Mouse (Mus musculus): ENCODE measurements around the gene Magi1. TPM values are rescaled to one million over a fixed set of nuclear protein-coding genes. Genes with fewer than 3 reads are reported as not detected.
"Not testable (repeated sequence)": the region's sequence is repeated elsewhere in the genome, so short reads cannot be mapped to it uniquely, and the experiment has no call there.

Gene Magi1
- total RNA-seq, 2 experiments from 2014 or later: not detected

DNA sequence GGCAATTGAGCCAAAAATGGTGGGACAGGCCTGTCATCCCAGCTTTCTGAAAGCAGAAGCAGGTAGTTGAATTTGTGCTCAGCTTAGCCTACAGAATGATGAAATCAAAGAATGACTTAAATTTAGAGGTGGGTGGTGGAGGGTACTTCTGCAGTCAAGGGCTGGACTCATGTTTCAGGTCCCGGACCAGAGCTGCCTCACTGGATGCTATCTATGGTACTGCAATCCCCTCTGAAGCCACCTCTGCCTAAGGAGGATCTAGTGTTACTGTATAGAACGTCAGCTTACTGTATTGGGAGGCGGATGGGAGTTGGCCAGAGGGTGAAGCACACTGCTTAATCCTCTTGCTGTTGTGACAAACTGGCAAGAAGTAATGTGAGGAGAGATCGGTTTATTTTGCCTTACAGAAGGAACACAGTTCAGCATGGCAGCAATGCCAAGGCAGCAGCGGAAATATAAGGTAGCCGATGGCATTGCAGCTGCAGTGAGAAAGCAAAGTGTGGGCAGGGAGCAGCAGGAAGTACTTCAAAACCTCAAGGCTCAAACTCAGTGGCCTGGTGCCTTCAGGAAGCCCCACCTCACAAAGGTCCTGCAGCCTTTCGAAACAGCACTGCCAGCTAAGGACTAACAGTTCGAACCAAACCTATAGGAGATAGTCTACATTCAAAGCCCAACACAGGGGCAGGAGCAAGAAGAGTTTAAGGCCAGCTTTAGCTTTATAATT lies 262.3 kb downstream of the Magi1 start:
- no peak for ATAC-seq (replicated peaks; ENCODE audit: low FRiP score, poor library complexity, severe bottlenecking)

DNA sequence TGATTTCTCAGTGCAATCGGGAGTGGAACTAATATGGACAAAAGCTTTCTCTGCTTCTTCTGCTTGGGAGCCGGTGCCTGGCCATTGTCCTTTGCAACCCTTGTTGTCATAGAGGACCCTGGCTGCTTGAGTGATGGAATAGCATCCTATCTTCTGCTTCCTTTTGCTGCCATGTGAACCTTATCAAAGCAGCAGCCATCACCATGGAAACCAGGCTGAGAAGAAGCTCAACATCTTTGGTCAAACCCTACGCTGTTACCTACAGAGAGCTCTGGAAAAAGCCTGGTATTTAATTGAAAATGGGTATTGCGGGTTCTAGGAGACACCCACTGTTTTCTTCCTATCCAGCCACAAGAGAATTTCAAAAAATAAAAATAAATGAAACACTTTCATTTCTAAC lies 263.2 kb downstream of the Magi1 start:
- ATAC-seq (replicated peaks; ENCODE audit: low FRiP score, poor library complexity, severe bottlenecking): no peak

DNA sequence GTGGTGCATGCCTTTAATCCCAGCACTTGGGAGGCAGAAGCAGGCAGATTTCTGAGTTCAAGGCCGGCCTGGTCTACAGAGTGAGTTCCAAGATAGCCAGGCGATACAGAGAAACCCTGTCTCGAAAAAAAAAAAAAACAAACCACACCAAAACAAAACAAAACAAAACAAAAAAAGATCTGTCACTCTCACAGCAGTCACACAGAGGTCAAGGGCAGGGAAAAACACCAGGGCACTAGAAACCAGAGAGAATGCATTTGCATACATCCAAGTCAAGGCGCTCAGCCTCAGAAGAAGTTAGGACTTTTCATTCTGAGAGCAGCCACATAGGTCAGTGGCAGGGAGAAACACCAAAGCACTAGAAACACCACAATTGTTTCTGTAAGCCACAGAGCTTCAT lies 263.8 kb downstream of the Magi1 start:
- no peak for ATAC-seq (replicated peaks; ENCODE audit: low FRiP score, poor library complexity, severe bottlenecking)

DNA sequence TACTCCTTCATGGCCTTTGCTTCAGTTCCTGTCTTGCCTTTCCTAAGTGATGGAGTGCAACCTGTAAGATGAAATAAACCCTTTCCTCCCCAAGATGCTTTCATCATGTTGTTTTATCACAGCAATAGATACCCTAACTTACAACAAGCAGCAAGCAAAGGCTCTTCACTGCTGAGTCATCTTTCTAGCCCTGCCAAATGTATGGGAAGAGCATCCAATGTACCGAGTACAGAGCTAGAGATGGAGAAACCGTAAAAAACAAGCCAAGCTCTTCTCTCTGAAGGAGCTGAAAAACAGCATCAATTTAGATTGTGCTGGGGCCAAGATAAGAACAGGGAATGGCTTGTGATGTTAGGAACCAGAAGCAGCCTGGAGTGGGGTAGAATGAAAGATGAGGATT lies 270.0 kb downstream of the Magi1 start:
- ATAC-seq (replicated peaks; ENCODE audit: low FRiP score, poor library complexity, severe bottlenecking): no peak

DNA sequence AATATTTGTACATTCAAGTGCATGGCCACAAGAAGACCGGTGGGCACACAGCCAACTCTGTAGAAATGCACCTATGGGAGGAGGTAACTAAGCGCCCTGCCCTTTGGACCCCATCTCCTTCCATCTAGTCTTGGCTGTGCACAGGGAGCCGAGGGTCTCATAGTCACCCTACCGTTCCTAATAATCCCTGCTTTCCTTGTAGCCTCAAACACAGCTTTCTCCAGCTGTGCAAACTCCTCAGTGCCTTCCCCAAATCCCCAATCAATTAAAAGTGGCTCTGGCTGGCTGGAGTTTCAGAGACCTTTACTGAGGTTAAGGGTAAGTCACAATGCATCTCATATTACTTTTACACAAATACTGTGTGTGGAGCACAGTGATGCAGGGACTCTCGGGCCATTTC lies 271.8 kb downstream of the Magi1 start:
- ATAC-seq (replicated peaks; ENCODE audit: low FRiP score, poor library complexity, severe bottlenecking): no peak

DNA sequence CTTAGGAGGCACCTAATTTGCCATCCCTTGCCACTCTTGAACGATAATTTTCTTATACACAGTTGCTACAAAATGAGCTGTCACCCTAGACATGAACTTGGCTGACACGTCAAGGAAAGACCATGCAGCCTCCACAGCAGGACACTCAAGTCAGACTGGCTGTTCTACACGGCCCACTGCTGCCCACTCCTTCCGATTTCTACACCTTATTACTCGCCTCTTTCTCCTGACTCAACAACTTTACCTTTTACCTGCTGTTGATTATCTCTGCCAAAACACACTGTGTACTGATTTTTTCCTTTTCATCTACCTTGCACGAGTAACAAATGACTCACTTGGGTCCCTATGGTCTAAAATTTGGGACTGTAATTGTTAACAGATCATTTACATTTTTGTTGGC lies 272.2 kb downstream of the Magi1 start:
- ATAC-seq (replicated peaks; ENCODE audit: low FRiP score, poor library complexity, severe bottlenecking): no peak

DNA sequence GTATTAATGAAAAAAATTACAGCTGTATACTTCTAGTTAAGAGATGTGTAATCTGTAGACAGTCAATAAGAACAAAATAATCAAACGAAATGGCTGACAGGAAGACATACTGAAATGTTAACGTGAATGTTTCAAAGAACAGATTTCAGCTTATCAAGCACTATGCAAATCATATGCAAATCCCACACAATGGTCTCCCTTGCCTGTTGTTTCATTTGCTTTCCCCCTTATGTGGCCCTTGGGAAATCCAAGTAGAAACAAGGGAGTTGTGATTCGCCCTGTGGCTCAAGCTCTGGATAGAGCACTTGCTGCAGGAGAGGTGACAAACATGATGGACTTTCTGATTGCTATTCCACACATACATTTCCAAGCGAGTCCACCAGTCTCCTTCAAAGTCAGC lies 275.1 kb downstream of the Magi1 start:
- ATAC-seq (replicated peaks; ENCODE audit: low FRiP score, poor library complexity, severe bottlenecking): no peak

DNA sequence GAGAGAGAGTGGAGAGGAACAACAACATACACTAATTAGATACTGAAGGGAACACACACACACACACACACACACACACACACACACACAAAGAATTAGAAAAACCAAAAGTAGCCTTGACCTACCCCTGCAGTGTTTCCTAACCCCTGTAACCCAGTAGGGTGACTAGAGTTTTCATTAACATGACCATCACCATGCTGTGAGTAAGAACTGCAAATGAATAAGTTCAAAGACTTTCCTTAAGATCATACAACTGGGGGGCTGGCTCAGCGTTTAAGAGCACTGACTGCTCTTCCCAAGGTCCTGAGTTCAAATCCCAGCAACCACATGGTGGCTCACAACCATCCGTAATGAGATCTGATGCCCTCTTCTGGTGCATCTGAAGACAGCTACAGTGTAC lies 280.1 kb downstream of the Magi1 start:
- ATAC-seq (replicated peaks; ENCODE audit: low FRiP score, poor library complexity, severe bottlenecking): not testable (repeated sequence)

DNA sequence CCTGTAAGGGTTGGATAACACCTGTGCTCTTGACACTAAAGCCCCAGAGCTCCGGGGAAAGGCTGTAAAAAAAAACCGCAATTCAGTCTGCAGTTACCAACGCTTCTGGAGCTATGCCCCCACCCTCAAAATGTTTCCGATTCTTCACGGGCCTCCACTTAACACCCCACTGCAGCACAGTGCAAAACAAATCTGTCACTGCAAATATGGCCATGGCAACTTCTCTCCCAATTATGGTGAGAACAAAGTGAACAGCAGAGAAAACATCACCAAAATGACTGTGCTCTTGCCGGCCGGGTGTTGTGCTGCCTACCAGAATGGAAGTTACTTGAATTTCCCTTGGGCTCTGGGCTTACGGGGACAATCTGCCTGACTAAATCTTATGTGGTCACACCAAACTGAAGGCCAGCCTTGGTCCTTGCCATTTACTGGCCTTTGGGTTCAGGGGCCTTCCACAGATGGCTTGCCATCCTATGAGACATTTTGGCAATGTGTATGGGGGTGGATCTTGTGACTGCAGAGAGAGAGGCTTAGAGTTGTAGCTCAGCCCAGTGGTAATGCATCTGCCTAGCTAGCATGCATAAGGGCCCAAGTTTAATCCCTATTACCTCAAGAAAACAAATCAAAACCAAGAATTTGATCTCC lies 286.8 kb downstream of the Magi1 start:
- no peak for ATAC-seq (replicated peaks; ENCODE audit: low FRiP score, poor library complexity, severe bottlenecking)

DNA sequence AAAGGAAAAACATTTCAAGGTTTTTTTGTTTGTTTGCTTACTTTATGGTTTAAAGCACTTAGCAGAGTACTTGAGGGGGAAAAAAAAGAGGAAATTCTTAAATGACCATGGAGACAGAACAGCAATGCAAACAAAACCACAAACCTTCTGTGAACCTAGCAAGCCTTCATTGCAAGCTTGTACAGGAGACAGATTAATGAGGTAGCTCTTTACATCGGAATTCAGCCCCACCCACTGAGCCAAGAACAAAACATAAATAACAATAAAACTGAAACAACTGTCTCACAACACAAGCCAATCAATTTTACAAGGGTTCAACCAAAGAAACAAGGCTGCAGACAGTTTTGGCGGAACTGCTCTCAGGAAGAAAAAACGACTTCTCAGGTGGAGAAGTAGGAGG lies 296.2 kb downstream of the Magi1 start:
- no peak for ATAC-seq (replicated peaks; ENCODE audit: low FRiP score, poor library complexity, severe bottlenecking)

DNA sequence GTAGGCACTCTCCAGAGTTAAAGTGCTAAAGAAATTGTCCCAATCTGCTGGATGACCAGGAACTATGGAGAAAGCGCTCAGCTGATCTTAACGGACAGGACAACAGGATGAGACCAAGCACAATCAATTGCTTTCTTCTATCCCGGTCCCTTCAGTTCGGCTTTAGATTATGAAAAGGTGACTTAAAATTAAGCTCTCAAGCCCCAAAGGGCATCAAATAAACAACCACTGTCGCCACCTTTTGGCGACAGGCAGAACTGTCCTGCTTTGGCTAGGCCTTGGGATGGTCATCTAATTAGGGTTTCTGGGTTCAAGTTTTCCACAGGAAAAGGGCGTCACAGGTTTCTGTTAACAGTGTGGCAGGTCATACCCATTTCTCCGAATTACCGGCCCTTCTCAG lies 298.6 kb downstream of the Magi1 start:
- ATAC-seq (replicated peaks; ENCODE audit: low FRiP score, poor library complexity, severe bottlenecking): no peak

DNA sequence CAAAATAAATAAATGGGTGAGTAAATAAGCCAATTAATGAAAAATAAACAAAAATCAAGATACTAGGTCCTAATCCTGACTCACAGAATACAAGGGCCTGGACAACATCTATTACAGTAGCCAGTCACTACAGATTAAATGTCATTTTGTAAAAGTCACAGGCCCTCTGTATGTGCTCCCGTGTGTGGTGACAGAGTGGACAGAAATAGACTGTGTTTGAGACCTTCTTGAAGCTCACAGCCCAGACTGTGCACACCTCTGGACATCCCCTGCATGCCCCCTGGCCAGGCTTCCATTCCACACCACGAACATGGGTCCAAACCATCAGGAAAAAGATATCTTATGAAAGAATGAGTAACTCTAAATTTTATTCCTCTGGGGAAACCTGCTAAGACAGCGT lies 300.2 kb downstream of the Magi1 start:
- ATAC-seq (replicated peaks; ENCODE audit: low FRiP score, poor library complexity, severe bottlenecking): no peak

DNA sequence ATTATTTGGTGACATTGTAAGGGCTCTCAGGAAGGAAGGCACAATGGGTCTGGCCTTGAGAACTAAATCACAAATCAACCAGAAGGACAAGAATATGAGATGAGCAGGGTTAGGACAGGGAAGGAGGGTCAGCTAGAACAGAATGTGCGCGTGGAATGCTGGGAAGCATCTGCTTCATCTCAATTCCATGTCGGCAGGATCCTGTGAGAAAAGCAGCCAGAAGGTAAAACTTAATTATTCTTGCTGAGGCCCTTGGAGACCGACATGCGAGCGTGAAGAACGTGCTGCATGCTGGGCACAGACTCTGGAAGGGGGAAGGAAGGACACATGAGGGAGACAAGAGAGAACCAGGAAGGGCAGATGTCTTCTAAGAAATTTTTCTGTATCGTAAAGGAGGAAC lies 302.5 kb downstream of the Magi1 start:
- no peak for ATAC-seq (replicated peaks; ENCODE audit: low FRiP score, poor library complexity, severe bottlenecking)

DNA sequence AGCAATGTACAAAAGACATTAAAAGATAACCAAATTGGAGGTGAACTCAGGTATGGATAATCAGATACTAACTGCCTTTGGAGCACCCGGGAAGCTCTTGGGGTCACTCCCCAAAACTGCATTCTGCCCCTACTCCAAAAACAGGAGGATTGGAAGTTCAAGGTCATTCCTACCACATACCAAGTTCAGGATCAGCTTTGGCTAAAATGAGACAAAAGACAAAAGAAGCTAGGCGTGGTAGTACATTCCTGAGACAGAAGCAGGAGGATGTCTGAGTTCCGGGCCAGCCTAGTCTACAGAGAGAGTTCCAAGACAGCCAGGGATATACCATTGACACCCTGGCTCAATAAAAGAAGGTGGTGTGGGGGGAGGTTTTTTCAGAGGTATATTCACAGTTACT lies 304.5 kb downstream of the Magi1 start:
- ATAC-seq (replicated peaks; ENCODE audit: low FRiP score, poor library complexity, severe bottlenecking): no peak

DNA sequence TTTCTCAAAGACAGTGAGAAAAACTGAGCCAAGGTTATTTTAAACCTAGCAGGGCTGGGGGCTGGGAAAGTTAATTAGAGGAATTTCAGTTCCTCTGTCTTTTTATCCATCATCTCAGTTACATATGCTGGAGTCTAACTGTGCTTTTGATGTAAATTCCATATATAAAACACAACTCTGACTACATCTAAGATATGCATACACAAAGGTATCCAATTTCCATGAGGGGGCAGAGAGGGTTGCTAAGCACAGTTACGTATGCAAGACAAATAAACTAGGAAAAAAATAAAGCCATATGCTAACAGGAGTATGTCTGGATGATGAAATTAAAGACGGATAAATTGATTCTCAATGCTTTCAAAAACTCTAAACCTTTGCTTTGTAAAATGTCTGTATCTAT lies 315.0 kb downstream of the Magi1 start:
- ATAC-seq (replicated peaks; ENCODE audit: low FRiP score, poor library complexity, severe bottlenecking): no peak

DNA sequence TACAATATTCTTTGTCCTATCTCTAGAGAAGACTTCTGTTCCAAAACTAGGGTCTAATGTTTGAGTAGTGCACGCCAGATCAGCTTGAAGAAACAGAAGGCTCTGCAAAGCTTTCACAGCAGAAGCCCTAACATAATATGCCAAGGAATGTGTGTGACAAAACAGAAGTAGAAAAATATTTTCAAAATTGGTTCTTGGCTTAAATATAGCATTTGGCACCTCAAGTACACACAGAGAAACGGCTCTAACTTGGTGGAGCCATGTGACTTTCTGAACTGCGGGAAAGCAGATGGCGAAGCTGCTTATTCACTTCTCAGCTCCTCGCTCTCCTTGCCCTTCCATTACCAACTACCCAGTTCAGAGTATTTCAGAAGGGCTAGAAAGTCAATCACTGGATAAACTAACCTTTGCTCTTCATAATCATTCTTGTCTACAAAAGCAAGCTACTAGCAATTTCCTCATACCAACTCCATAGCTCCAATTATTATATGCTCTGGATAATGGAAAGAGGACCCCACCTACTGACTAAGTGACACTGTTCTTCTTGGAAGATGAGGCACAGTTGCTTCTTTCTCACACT lies 320.9 kb downstream of the Magi1 start:
- no peak for ATAC-seq (replicated peaks; ENCODE audit: low FRiP score, poor library complexity, severe bottlenecking)

DNA sequence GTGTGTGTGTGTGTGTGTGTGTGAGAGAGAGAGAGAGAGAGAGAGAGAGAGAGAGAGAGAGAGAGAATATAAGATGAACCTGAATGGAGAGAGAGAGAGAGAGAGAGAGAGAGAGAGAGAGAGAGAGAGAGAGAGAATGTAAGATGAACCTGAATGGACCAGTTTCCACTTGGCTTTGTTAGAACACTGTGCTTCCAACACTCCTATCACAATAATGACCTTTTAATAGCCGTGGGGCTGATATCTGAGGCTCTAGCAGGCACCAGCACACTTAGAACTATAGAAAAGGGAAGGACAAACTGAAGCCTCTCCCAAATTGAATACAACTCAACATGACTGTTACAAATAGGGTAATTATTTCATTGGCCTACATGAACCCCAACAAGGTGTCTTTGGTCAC lies 321.9 kb downstream of the Magi1 start:
- ATAC-seq (replicated peaks; ENCODE audit: low FRiP score, poor library complexity, severe bottlenecking): no peak

DNA sequence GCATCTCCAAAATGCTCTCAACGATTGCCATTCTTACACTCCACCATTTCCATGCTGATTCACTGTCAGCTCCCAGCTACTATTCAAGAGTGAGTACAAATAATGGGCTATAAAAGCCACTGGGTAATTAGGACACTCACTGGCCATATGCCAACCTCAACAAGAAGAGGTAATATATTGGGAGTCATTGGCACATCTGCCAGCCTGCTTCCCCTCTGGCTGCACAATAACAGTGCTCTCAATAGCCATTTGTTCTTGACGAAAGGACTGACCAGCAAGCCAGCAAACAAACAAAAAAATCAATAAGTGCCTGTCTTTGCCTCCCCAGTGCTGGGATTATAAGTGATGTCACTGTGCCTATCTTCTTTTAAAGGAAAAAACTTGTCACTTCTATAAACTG lies 326.5 kb downstream of the Magi1 start:
- ATAC-seq (replicated peaks; ENCODE audit: low FRiP score, poor library complexity, severe bottlenecking): no peak

DNA sequence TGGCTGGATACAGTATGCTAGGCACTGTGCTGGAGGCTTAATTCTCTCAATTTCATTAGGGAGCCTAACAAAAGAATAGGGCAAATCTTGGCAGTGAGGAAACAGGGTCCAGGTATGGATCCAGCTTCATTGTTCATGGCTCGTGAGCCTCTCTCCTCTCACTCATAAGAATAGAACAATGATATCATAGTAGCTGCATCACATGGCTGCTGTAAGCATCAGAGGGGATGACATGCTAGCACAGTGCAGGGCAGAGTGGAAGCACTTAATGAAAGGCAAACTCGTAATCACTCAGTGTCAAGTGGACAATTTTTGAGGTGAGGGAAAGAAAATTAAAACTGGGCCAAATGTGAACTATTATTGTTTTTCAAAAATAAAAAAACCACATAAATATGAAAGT lies 337.1 kb downstream of the Magi1 start:
- no peak for ATAC-seq (replicated peaks; ENCODE audit: low FRiP score, poor library complexity, severe bottlenecking)

DNA sequence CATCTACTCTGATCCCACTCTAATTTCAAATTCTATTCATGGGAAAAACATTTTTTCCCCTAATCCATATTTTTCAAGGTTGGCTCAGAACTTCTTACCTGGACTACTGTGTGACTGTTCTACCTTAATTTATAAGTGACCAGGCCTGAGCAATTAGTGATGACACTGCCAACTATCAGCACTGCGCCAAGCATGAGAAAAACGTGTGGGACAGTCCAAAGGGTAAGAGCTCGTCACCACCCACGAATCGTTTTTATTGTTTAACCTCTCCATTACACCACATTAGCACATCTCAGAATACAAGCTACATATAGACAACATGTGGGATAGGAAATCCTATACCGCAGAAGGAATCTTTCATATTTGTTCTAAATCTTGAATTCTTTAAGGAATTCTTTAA lies 347.4 kb downstream of the Magi1 start:
- ATAC-seq (replicated peaks; ENCODE audit: low FRiP score, poor library complexity, severe bottlenecking): no peak

DNA sequence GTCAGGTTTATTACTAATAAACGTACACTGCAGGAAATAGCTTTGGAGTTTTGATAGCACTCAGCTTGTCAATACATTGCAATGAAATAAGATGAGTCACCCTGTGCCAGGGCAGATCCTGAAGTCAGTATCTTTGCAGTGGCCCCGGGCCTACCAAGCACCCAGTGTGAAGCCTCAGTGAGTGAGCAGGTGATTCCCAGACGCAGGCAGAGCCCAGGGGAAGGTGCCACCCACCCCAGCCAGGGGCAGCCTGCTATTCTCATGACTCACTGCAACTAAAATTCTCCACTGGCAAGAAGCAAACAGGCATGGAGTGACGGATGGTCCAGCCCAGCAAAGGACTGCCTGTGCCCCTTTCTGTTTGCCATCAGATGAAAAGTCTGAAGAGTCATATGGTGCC lies 347.9 kb downstream of the Magi1 start:
- ATAC-seq (replicated peaks; ENCODE audit: low FRiP score, poor library complexity, severe bottlenecking): no peak

DNA sequence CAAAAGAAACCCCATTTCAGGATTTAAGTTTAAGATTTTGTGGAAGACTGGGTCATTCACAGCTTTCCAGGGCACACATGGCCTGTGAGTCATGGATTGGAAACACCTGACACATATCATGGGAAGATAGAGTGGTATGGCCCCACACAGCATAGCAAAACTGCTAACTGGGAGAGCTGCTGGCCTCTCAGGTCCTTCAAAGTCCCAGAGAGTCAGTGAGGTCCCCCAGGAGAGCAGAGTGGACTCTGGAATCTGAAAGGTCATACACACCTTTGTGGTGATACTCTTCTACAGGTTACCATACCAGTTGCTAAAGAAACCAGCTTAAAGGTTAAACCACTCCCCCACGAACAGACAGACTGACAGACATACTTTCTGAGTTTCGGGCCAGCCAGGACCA lies 349.0 kb downstream of the Magi1 start:
- no peak for ATAC-seq (replicated peaks; ENCODE audit: low FRiP score, poor library complexity, severe bottlenecking)

Measured in erythroblast, adult 5-6 weeks (primary cell).